Mouse (Mus musculus): Measurements from ENCODE around the gene Mesp2.

Gene Mesp2

GRCm38 (mm10) chr7:79860811-79861210 is 50.3 kb downstream of the Mesp2 start, which contains the start of gene Anpep:
TSS of gene Anpep (minus strand) at chr7:79861059.
- no peaks in the 10 kb centered on the region for H3K9me3 ChIP-seq (ENCODE audit: low read length)
- H3K27me3 ChIP-seq (ENCODE audit: insufficient read depth, low read length): no peaks in the 10 kb centered on the region
- no peak within 1 kb of the TSS for H3K4me3 ChIP-seq (replicated peaks; ENCODE audit: low read length)
- peaks cover 66% of the 10 kb centered on the region for H3K4me1 ChIP-seq (replicated peaks; ENCODE audit: low read depth, low read length)
- no peaks in the 10 kb centered on the region for H3K36me3 ChIP-seq (ENCODE audit: insufficient read depth, low read length)
- TF ChIP-seq NANOG (IDR thresholded peaks at IDR 0.05; ENCODE audit: borderline replicate concordance, low read length): no peak
- TF ChIP-seq CTCF (conservative IDR thresholded peaks at IDR 0.05; ENCODE audit: low read length): no peak
- no peak for TF ChIP-seq POU5F1 (IDR thresholded peaks at IDR 0.05; ENCODE audit: borderline replicate concordance, low read length)

GRCm38 (mm10) chr7:79861794-79862193 is 51.3 kb downstream of the Mesp2 start:
- no peak for TF ChIP-seq POU5F1 (IDR thresholded peaks at IDR 0.05; ENCODE audit: borderline replicate concordance, low read length)
- no peak for TF ChIP-seq NANOG (IDR thresholded peaks at IDR 0.05; ENCODE audit: borderline replicate concordance, low read length)
- TF ChIP-seq CTCF (conservative IDR thresholded peaks at IDR 0.05; ENCODE audit: low read length): no peak
- H3K36me3 ChIP-seq (ENCODE audit: insufficient read depth, low read length): no peaks in the 10 kb centered on the region
- no peaks in the 10 kb centered on the region for H3K9me3 ChIP-seq (ENCODE audit: low read length)
- H3K4me3 ChIP-seq (replicated peaks; ENCODE audit: low read length): no peak overlapping the region
- no peaks in the 10 kb centered on the region for H3K27me3 ChIP-seq (ENCODE audit: insufficient read depth, low read length)
- H3K4me1 ChIP-seq (replicated peaks; ENCODE audit: low read depth, low read length): peaks cover 76% of the 10 kb centered on the region

All from E14TG2a.4 (cell line).